Mouse (Mus musculus) megakaryocyte, embryonic 14.5 days (primary cell): ENCODE data around the gene Hist1h2af.

ENCODE experiments used
- FLI1 ChIP-seq: IDR thresholded peaks from 2 replicates; pipeline ENCODE4 v1.6.1; 2012; ENCODE audit warnings: low read length, inconsistent platforms, mixed read lengths
- GATA1 ChIP-seq: IDR thresholded peaks from 3 replicates; pipeline ENCODE4 v1.6.1; 2012; ENCODE audit warnings: mixed read lengths, low read length, inconsistent platforms, borderline replicate concordance

DNA sequence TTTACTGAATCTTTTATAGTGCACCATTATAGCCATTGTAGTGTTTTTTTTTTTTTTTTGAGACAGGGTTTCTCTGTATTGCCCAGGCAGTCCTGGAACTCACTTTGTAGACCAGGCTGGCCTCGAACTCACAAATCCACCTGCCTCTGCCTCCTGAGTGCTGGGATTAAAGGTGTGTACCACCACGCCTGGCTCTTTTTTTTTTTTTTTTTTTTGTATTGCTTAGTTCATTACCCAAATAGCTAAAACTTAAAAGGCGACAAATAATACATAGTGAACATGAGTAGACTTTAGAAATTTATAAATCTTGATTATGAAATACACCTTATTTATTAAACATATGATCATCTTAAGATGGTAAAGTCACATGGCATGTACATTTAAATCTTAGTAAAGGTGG, 7.8 kb downstream of the Hist1h2af start:
- TF ChIP-seq FLI1 (no peak), GATA1 (no peak)
